Mouse (Mus musculus): ENCODE results near the gene Heatr5a.

DNA sequence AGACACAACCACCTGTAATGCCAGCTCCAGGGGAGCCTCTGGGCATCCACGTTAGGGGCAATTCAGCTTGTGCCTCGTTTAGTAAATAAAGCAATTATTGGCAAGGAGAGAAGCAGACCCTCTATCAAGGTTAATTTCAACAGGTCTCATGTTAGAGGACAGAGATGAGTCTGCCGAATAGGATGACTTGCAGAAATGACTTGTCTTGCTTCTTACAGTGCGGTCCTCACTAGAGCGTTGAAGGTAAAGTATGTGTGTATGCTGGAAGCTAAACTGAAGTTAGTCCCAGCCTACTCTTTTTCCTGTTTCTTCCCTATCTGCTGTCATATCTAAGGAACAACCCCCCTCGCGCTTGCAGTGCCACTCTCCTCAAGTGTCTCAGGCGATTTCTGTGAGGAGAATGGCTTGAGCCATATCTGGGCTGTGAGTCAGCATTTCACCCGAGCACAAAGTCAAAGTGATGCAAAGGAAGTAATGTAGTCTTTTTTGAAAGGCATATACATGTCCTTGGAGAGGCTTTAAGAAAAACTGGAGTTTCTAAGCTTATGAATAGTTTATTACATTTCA is 27.3 kb upstream of the Heatr5a start:
- TF ChIP-seq POLR2A (IDR thresholded peaks at IDR 0.05; ENCODE audit: insufficient read depth, low read depth, low read length) (no peak), CTCF (IDR thresholded peaks at IDR 0.05) (no peak), EP300 (IDR thresholded peaks at IDR 0.05; ENCODE audit: insufficient read depth, low read depth, low read length) (no peak)
